Mouse (Mus musculus) forebrain, embryonic 11.5 days (tissue): Measurements from ENCODE around the gene March10. TPM values are rescaled to one million over a fixed set of nuclear protein-coding genes. Genes with fewer than 3 reads are reported as not detected.

Experiments
- ATAC-seq: fragments of 200-750 bp; cut with Nextera tagmentation; replicated peaks from 2 replicates; pipeline ENCODE4 v1.8.0; 2017; ENCODE audit warnings: moderate TSS enrichment; ENCODE audit not compliant: low FRiP score
- DNase-seq: peaks from one replicate; pipeline ENCODE4 v3.0.0-alpha.2; 2017; ENCODE audit warnings: low spot score
- H3K27ac ChIP-seq: fragments of 300-500 bp; sonication (generic); 2 replicates; pipeline ENCODE4 v1.5.1; 2014; ENCODE audit warnings: low read depth, low read length
- H3K27me3 ChIP-seq: fragments of 300-500 bp; sonication (generic); 2 replicates; pipeline ENCODE4 v1.6.1; 2014; ENCODE audit warnings: mild to moderate bottlenecking, low read length, mixed read lengths; ENCODE audit not compliant: control insufficient read depth, insufficient read depth
- H3K36me3 ChIP-seq: fragments of 300-500 bp; sonication (generic); 2 replicates; pipeline ENCODE4 v1.6.1; 2014; ENCODE audit warnings: mild to moderate bottlenecking, low read length, moderate library complexity, mixed read lengths; ENCODE audit not compliant: control insufficient read depth, insufficient read depth
- H3K4me1 ChIP-seq: fragments of 300-500 bp; sonication (generic); replicated peaks from 2 replicates; pipeline ENCODE4 v1.6.1; 2014; ENCODE audit warnings: low read length, mixed read lengths; ENCODE audit not compliant: control insufficient read depth, insufficient read depth
- H3K4me2 ChIP-seq: fragments of 300-500 bp; sonication (generic); 2 replicates; pipeline ENCODE4 v1.6.1; 2014; ENCODE audit warnings: low read depth, mild to moderate bottlenecking, low read length, moderate library complexity, mixed read lengths; ENCODE audit not compliant: severe bottlenecking
- H3K4me3 ChIP-seq: fragments of 300-500 bp; sonication (generic); 2 replicates; pipeline ENCODE4 v1.5.1; 2014; ENCODE audit warnings: low read depth, low read length
- H3K9ac ChIP-seq: fragments of 300-500 bp; sonication (generic); 2 replicates; pipeline ENCODE4 v1.6.1; 2014; ENCODE audit warnings: low read length
- H3K9me3 ChIP-seq: fragments of 300-500 bp; sonication (generic); 2 replicates; pipeline ENCODE4 v1.6.1; 2016; ENCODE audit warnings: low read length, mixed read lengths; ENCODE audit not compliant: control insufficient read depth
- WGBS: fragments of 180-500 bp; shearing (Covaris S2); extraction: QIAGEN DNeasy Blood & Tissue Kit; methylation state at CpG from one replicate; pipeline ENCODE4 v1.1.7; 2014; 5-methylcytosine and 5-hydroxymethylcytosine counted together
- polyA plus RNA-seq: library from polyadenylated mRNA; unstranded; fragments of >200 nt; fragmentation: Nextera tagmentation; extraction: Ambion mirVana; gene quantifications from 2 replicates; pipeline ENCODE4 v1.2.1, GENCODE M21; 2014

March10 gene
- polyA plus RNA-seq, 1 experiment from 2014 or later: not detected

- ATAC-seq (no peak), DNase-seq (no peak)
- no peaks in the 10 kb centered on the region for H3K9me3 ChIP-seq
- WGBS: 87% methylated on average over 5 of the region's 5 CpGs
- no peak overlapping the region for H3K4me2 ChIP-seq
- H3K27me3 ChIP-seq: no peaks in the 10 kb centered on the region
- no peak overlapping the region for H3K9ac ChIP-seq
- no peak overlapping the region for H3K4me3 ChIP-seq
- no peaks in the 10 kb centered on the region for H3K36me3 ChIP-seq
- no peaks in the 10 kb centered on the region for H3K4me1 ChIP-seq
- no peak overlapping the region for H3K27ac ChIP-seq
Observed at GRCm38 (mm10) chr11:105446221-105446620, 10.3 kb downstream of the March10 start.

- Histone ChIP-seq H3K27me3 (no peaks in the 10 kb centered on the region), H3K4me1 (no peaks in the 10 kb centered on the region), H3K4me2 (no peak overlapping the region), H3K9me3 (no peaks in the 10 kb centered on the region), H3K9ac (no peak overlapping the region), H3K36me3 (no peaks in the 10 kb centered on the region), H3K27ac (no peak overlapping the region), H3K4me3 (no peak overlapping the region)
- DNase-seq: no peak
- 83% methylated on average over 5 of the region's 5 CpGs for WGBS
- ATAC-seq: no peak
Observed at GRCm38 (mm10) chr11:105445741-105446140, 10.8 kb downstream of the March10 start.

- no peak for ATAC-seq
- no peak overlapping the region for H3K4me3 ChIP-seq
- 87% methylated on average over 6 of the region's 6 CpGs for WGBS
Observed at GRCm38 (mm10) chr11:105444929-105445328, 11.6 kb downstream of the March10 start.

GRCm38 (mm10) chr11:105443505-105443904, 13.0 kb downstream of the March10 start:
- no peaks in the 10 kb centered on the region for H3K9me3 ChIP-seq
- no peak overlapping the region for H3K9ac ChIP-seq
- no peaks in the 10 kb centered on the region for H3K4me1 ChIP-seq
- 69% methylated on average over 5 of the region's 5 CpGs for WGBS
- no peak overlapping the region for H3K4me2 ChIP-seq
- no peaks in the 10 kb centered on the region for H3K36me3 ChIP-seq
- ATAC-seq (no peak), DNase-seq (no peak)
- no peak overlapping the region for H3K27ac ChIP-seq
- no peaks in the 10 kb centered on the region for H3K27me3 ChIP-seq
- no peak overlapping the region for H3K4me3 ChIP-seq

More at GRCm38 (mm10) chr11:105444929-105445328, 11.6 kb downstream of the March10 start:
- H3K36me3 ChIP-seq: no peaks in the 10 kb centered on the region
- no peak overlapping the region for H3K9ac ChIP-seq
- no peak overlapping the region for H3K4me2 ChIP-seq
- H3K27ac ChIP-seq: no peak overlapping the region
- H3K27me3 ChIP-seq: no peaks in the 10 kb centered on the region
- H3K4me1 ChIP-seq: no peaks in the 10 kb centered on the region
- no peaks in the 10 kb centered on the region for H3K9me3 ChIP-seq
- DNase-seq: no peak

GRCm38 (mm10) chr11:105439796-105440195, 16.7 kb downstream of the March10 start:
- no peak overlapping the region for H3K9ac ChIP-seq
- H3K9me3 ChIP-seq: no peaks in the 10 kb centered on the region
- no peak for DNase-seq
- H3K36me3 ChIP-seq: no peaks in the 10 kb centered on the region
- H3K4me2 ChIP-seq: no peak overlapping the region
- ATAC-seq: no peak
- no peak overlapping the region for H3K4me3 ChIP-seq
- no peaks in the 10 kb centered on the region for H3K4me1 ChIP-seq
- WGBS: 87% methylated on average over 7 of the region's 7 CpGs
- H3K27me3 ChIP-seq: no peaks in the 10 kb centered on the region
- H3K27ac ChIP-seq: no peak overlapping the region

- DNase-seq: no peak
- 76% methylated on average over 7 of the region's 7 CpGs for WGBS
- H3K36me3 ChIP-seq: no peaks in the 10 kb centered on the region
- ATAC-seq: no peak
- no peak overlapping the region for H3K9ac ChIP-seq
- no peaks in the 10 kb centered on the region for H3K27me3 ChIP-seq
- no peaks in the 10 kb centered on the region for H3K9me3 ChIP-seq
- H3K27ac ChIP-seq: no peak overlapping the region
- H3K4me1 ChIP-seq: no peaks in the 10 kb centered on the region
- H3K4me2 ChIP-seq: no peak overlapping the region
- no peak overlapping the region for H3K4me3 ChIP-seq
Observed at GRCm38 (mm10) chr11:105438907-105439306, 17.6 kb downstream of the March10 start.

GRCm38 (mm10) chr11:105426441-105426840, 30.1 kb downstream of the March10 start:
- Histone ChIP-seq H3K9ac (no peak overlapping the region), H3K27me3 (no peaks in the 10 kb centered on the region), H3K4me2 (no peak overlapping the region), H3K36me3 (no peaks in the 10 kb centered on the region), H3K4me1 (no peaks in the 10 kb centered on the region), H3K9me3 (no peaks in the 10 kb centered on the region), H3K4me3 (no peak overlapping the region), H3K27ac (no peak overlapping the region)
- ATAC-seq (no peak), DNase-seq (no peak)
- 90% methylated on average over 5 of the region's 5 CpGs for WGBS

GRCm38 (mm10) chr11:105424643-105425042, 31.9 kb downstream of the March10 start:
- 93% methylated on average over 4 of the region's 4 CpGs for WGBS

GRCm38 (mm10) chr11:105420671-105421450, 35.7 kb downstream of the March10 start:
- Histone ChIP-seq H3K36me3 (no peaks in the 10 kb centered on the region), H3K27ac (no peak overlapping the region), H3K4me2 (no peak overlapping the region), H3K9ac (no peak overlapping the region), H3K4me1 (no peaks in the 10 kb centered on the region), H3K9me3 (no peaks in the 10 kb centered on the region), H3K27me3 (no peaks in the 10 kb centered on the region), H3K4me3 (no peak overlapping the region)
- ATAC-seq (no peak), DNase-seq (no peak)
- WGBS: 84% methylated on average over 7 of the region's 7 CpGs

More at GRCm38 (mm10) chr11:105424643-105425042, 31.9 kb downstream of the March10 start:
- Histone ChIP-seq H3K9me3 (no peaks in the 10 kb centered on the region), H3K4me2 (no peak overlapping the region), H3K9ac (no peak overlapping the region), H3K27ac (no peak overlapping the region), H3K4me1 (no peaks in the 10 kb centered on the region), H3K4me3 (no peak overlapping the region), H3K27me3 (no peaks in the 10 kb centered on the region), H3K36me3 (no peaks in the 10 kb centered on the region)
- DNase-seq: no peak
- no peak for ATAC-seq
